Mouse (Mus musculus): ENCODE measurements around the gene Dync1i1.

- TF ChIP-seq POLR2A (IDR thresholded peaks at IDR 0.05; ENCODE audit: insufficient read length, low read depth) (no peak), POLR2AphosphoS2 (IDR thresholded peaks at IDR 0.05; ENCODE audit: insufficient read length, low read depth) (no peak), MAX (IDR thresholded peaks at IDR 0.05; ENCODE audit: low read depth) (no peak)
These were observed 185.9 kb downstream of the Dync1i1 start for GRCm38 (mm10) chr6:5911295-5911694.
